ENCODE assay signal across 13 mouse cellular contexts in genomic region chr4:116830070-116830368, GRCm38 (mm10). TPM values are rescaled to one million over a fixed set of nuclear protein-coding genes. Genes with fewer than 3 reads are reported as not detected.
DNase-seq lines count a peak whose midpoint lies in the region; ATAC-seq lines count a peak whose summit lies in the region.
"Had no signal": no experiment of that assay in that cellular context is flagged by ENCODE, and none has a peak within 500 bp of the region (broad histone marks: within the 10 kb centered on the region; RNA-seq: fewer than 3 reads in every experiment).

No protein-coding gene starts in this region.

- peaks cover 15% of the 10 kb centered on the region for H3K4me1 ChIP-seq in kidney, embryonic 16.5 days (ENCODE audit: insufficient read depth, low read length)
- H3K4me1 ChIP-seq in forebrain, embryonic 10.5 days = peaks cover 47% of the 10 kb centered on the region
- peaks cover 11% of the 10 kb centered on the region for H3K4me1 ChIP-seq in hindbrain, embryonic 16.5 days (ENCODE audit: control insufficient read depth, insufficient read depth, low read depth, low read length)
- H3K4me1 ChIP-seq in neural tube, embryonic 15.5 days = peaks cover 17% of the 10 kb centered on the region

- no peak overlapping the region for H3K4me2 ChIP-seq in kidney, embryonic 16.5 days (replicated peaks; ENCODE audit: low read depth, low read length)
- no peak overlapping the region for H3K4me2 ChIP-seq in hindbrain, embryonic 16.5 days (ENCODE audit: low read length)
- H3K4me2 ChIP-seq in neural tube, embryonic 15.5 days = no peak overlapping the region
- H3K4me2 ChIP-seq: limb, embryonic 15.5 days had no signal

- DNase-seq in kidney, adult 11 months = no peak
- peak; percentile 49 for DNase-seq in forebrain, embryonic 10.5 days (ENCODE audit: extremely low spot score, low spot score)
- DNase-seq in heart, postnatal 10 days = no peak
- no peak for DNase-seq in thymus, adult 18-20 months
- no peak for DNase-seq in layer of hippocampus, postnatal 36 days
- DNase-seq: adrenal gland, postnatal 10 days; cerebellum, adult 18-20 months had no signal

- H3K27me3 ChIP-seq in kidney, embryonic 16.5 days (ENCODE audit: insufficient read depth, low read length) = no peaks in the 10 kb centered on the region
- H3K27me3 ChIP-seq in forebrain, embryonic 10.5 days (ENCODE audit: poor library complexity, severe bottlenecking) = 0 out of 2 replicates have a peak, but pooled peaks cover 5% of the 10 kb centered on the region
- no peaks in the 10 kb centered on the region for H3K27me3 ChIP-seq in hindbrain, embryonic 16.5 days (replicated peaks; ENCODE audit: control insufficient read depth, insufficient read depth, low read length)
- no peaks in the 10 kb centered on the region for H3K27me3 ChIP-seq in neural tube, embryonic 15.5 days (replicated peaks)
- H3K27me3 ChIP-seq: limb, embryonic 15.5 days had no signal

- no peaks in the 10 kb centered on the region for H3K9me3 ChIP-seq in kidney, embryonic 16.5 days (ENCODE audit: low read length)
- no peaks in the 10 kb centered on the region for H3K9me3 ChIP-seq in forebrain, embryonic 10.5 days
- no peaks in the 10 kb centered on the region for H3K9me3 ChIP-seq in hindbrain, embryonic 16.5 days (ENCODE audit: control insufficient read depth, low read length)
- no peaks in the 10 kb centered on the region for H3K9me3 ChIP-seq in neural tube, embryonic 15.5 days (replicated peaks)
- H3K9me3 ChIP-seq: limb, embryonic 15.5 days had no signal

- no peaks in the 10 kb centered on the region for H3K36me3 ChIP-seq in kidney, embryonic 16.5 days (ENCODE audit: insufficient read depth, low read length)
- no peaks in the 10 kb centered on the region for H3K36me3 ChIP-seq in forebrain, embryonic 10.5 days (replicated peaks)
- H3K36me3 ChIP-seq in hindbrain, embryonic 16.5 days (ENCODE audit: control insufficient read depth, insufficient read depth, low read length) = no peaks in the 10 kb centered on the region
- no peaks in the 10 kb centered on the region for H3K36me3 ChIP-seq in neural tube, embryonic 15.5 days
- H3K36me3 ChIP-seq: limb, embryonic 15.5 days had no signal

- H3K9ac ChIP-seq in kidney, embryonic 16.5 days (replicated peaks; ENCODE audit: low read length) = no peak overlapping the region
- no peak overlapping the region for H3K9ac ChIP-seq in hindbrain, embryonic 16.5 days (ENCODE audit: low read depth, low read length)
- peak overlapping the region; percentile 23; the same call in 1 of the 2 replicates for H3K9ac ChIP-seq in neural tube, embryonic 15.5 days (replicated peaks)
- H3K9ac ChIP-seq: limb, embryonic 15.5 days had no signal

- peak; percentile 82 for ATAC-seq in kidney, embryonic 16.5 days (ENCODE audit: low FRiP score, low TSS enrichment)
- ATAC-seq in hindbrain, embryonic 16.5 days = peak; percentile 45
- ATAC-seq in neural tube, embryonic 15.5 days (ENCODE audit: low FRiP score) = peak; percentile 66

- WGBS in kidney, embryonic 16.5 days = 6% methylated on average over 6 of the region's 6 CpGs
- WGBS in forebrain, embryonic 10.5 days = 10% methylated on average over 6 of the region's 6 CpGs
- 7% methylated on average over 6 of the region's 6 CpGs for WGBS in hindbrain, embryonic 16.5 days
- 7% methylated on average over 6 of the region's 6 CpGs for WGBS in neural tube, embryonic 15.5 days

- intact Hi-C loops in heart, postnatal 10 days (cut with DNase I) = no loop called here

- 0 out of 2 replicates have a peak overlapping the region, but pooled peaks have one; percentile 1 for H3K27ac ChIP-seq in kidney, embryonic 16.5 days (ENCODE audit: low read length)
- H3K27ac ChIP-seq in forebrain, embryonic 10.5 days = peak overlapping the region; percentile 74
- peak overlapping the region; percentile 36; the same call in 1 of the 2 replicates for H3K27ac ChIP-seq in hindbrain, embryonic 16.5 days (ENCODE audit: low read depth, low read length)
- H3K27ac ChIP-seq in neural tube, embryonic 15.5 days (replicated peaks) = peak overlapping the region; percentile 70
- H3K27ac ChIP-seq: limb, embryonic 15.5 days had no signal

- no peak overlapping the region for H3K4me3 ChIP-seq in kidney, embryonic 16.5 days (ENCODE audit: low read length)
- 0 out of 2 replicates have a peak overlapping the region, but pooled peaks have one; percentile 3 for H3K4me3 ChIP-seq in forebrain, embryonic 10.5 days
- H3K4me3 ChIP-seq in hindbrain, embryonic 16.5 days (ENCODE audit: low read length) = no peak overlapping the region
- no peak overlapping the region for H3K4me3 ChIP-seq in neural tube, embryonic 15.5 days (replicated peaks)
- H3K4me3 ChIP-seq: erythroblast, embryonic 14.5 days; limb, embryonic 15.5 days had no signal

RNA-seq across cellular contexts. Expression of gene Hpdl, which starts 8.5 kb away (rescaled TPM):
- polyA plus RNA-seq in kidney, embryonic 16.5 days (2015; fragmentation: Nextera tagmentation; extraction: Ambion mirVana) = 1.9 and 2.0 TPM in 2 replicates
- 1.5 and 2.2 TPM in 2 replicates for polyA plus RNA-seq in forebrain, embryonic 10.5 days (2016; fragmentation: Nextera tagmentation; extraction: Ambion mirVana)
- polyA plus RNA-seq in hindbrain, embryonic 16.5 days (2015; fragmentation: Nextera tagmentation; extraction: Ambion mirVana) = 2.1 and 2.3 TPM in 2 replicates
- 1.4 and 1.8 TPM in 2 replicates for polyA plus RNA-seq in neural tube, embryonic 15.5 days (2015; fragmentation: Nextera tagmentation; extraction: Ambion mirVana)
- 1 to 10 TPM; 3.5 to 3.8 TPM for total RNA-seq in heart, postnatal 10 days (2021)
- 1 to 10 TPM; 4.9 to 5.2 TPM for total RNA-seq in layer of hippocampus, postnatal 36 days (2021)
- total RNA-seq: neutrophil, adult 5-6 weeks had no signal
- polyA plus RNA-seq: erythroblast, embryonic 14.5 days had no signal

RNA-seq across cellular contexts. Expression of gene Mutyh, which starts 22.5 kb away (rescaled TPM):
- 19.0 and 22.6 TPM in 2 replicates for polyA plus RNA-seq in kidney, embryonic 16.5 days (2015; fragmentation: Nextera tagmentation; extraction: Ambion mirVana)
- 30.4 and 30.6 TPM in 2 replicates for polyA plus RNA-seq in forebrain, embryonic 10.5 days (2016; fragmentation: Nextera tagmentation; extraction: Ambion mirVana)
- polyA plus RNA-seq in hindbrain, embryonic 16.5 days (2015; fragmentation: Nextera tagmentation; extraction: Ambion mirVana) = 6.8 and 9.1 TPM in 2 replicates
- polyA plus RNA-seq in neural tube, embryonic 15.5 days (2015; fragmentation: Nextera tagmentation; extraction: Ambion mirVana) = 5.6 and 7.5 TPM in 2 replicates
- total RNA-seq in heart, postnatal 10 days (2021) = 1 to 10 TPM; 1.7 to 1.9 TPM
- 1 to 10 TPM; 3.0 to 3.7 TPM for total RNA-seq in layer of hippocampus, postnatal 36 days (2021)
- polyA plus RNA-seq: erythroblast, embryonic 14.5 days had no signal

RNA-seq across cellular contexts. Expression of gene Toe1, which starts 22.6 kb away (rescaled TPM):
- polyA plus RNA-seq in kidney, embryonic 16.5 days (2015; fragmentation: Nextera tagmentation; extraction: Ambion mirVana) = 41.9 and 42.8 TPM in 2 replicates
- polyA plus RNA-seq in forebrain, embryonic 10.5 days (2016; fragmentation: Nextera tagmentation; extraction: Ambion mirVana) = 41.3 and 44.1 TPM in 2 replicates
- 29.6 and 30.1 TPM in 2 replicates for polyA plus RNA-seq in hindbrain, embryonic 16.5 days (2015; fragmentation: Nextera tagmentation; extraction: Ambion mirVana)
- 27.2 and 33.4 TPM in 2 replicates for polyA plus RNA-seq in neural tube, embryonic 15.5 days (2015; fragmentation: Nextera tagmentation; extraction: Ambion mirVana)
- 10 to 100 TPM; 13.2 to 13.6 TPM for total RNA-seq in heart, postnatal 10 days (2021)
- total RNA-seq in layer of hippocampus, postnatal 36 days (2021) = 10 to 100 TPM; 12.7 to 14.2 TPM

RNA-seq across cellular contexts. Expression of gene Zswim5, which starts 47.2 kb away (rescaled TPM):
- polyA plus RNA-seq in kidney, embryonic 16.5 days (2015; fragmentation: Nextera tagmentation; extraction: Ambion mirVana) = 1.6 and 2.1 TPM in 2 replicates
- 5.5 and 5.7 TPM in 2 replicates for polyA plus RNA-seq in forebrain, embryonic 10.5 days (2016; fragmentation: Nextera tagmentation; extraction: Ambion mirVana)
- 4.1 and 4.8 TPM in 2 replicates for polyA plus RNA-seq in hindbrain, embryonic 16.5 days (2015; fragmentation: Nextera tagmentation; extraction: Ambion mirVana)
- 4.2 and 4.4 TPM in 2 replicates for polyA plus RNA-seq in neural tube, embryonic 15.5 days (2015; fragmentation: Nextera tagmentation; extraction: Ambion mirVana)
- total RNA-seq in heart, postnatal 10 days (2021) = 1 to 10 TPM; 1.5 to 1.6 TPM
- 10 to 100 TPM; 17.6 to 18.5 TPM for total RNA-seq in layer of hippocampus, postnatal 36 days (2021)
- polyA plus RNA-seq: erythroblast, embryonic 14.5 days had no signal

Comparison
In these comparisons a context has a peak if more than half of its experiments do, and no peak if none do; other contexts are left out.
1. H3K27ac ChIP-seq: peak in every context shown above with its lines; median percentile 74 in forebrain, embryonic 10.5 days; 70 in neural tube, embryonic 15.5 days; 36 in hindbrain, embryonic 16.5 days; 1 in kidney, embryonic 16.5 days.